Mouse (Mus musculus) embryo, embryonic 10 days (tissue): ENCODE data around the gene Ncaph.
"Not testable (repeated sequence)": the region's sequence is repeated elsewhere in the genome, so short reads cannot be mapped to it uniquely, and the experiment has no call there.

Experiments
- DNase-seq: peaks from one replicate; pipeline ENCODE4 v3.0.0-alpha.2; 2015; ENCODE audit warnings: low spot score

Gene Ncaph

GRCm38 (mm10) chr2:127086235-127086634 is 47.5 kb downstream of the Ncaph start:
- no peak for DNase-seq

GRCm38 (mm10) chr2:127080591-127081218 is 53.0 kb downstream of the Ncaph start:
- no peak for DNase-seq

GRCm38 (mm10) chr2:127079881-127080590 is 53.7 kb downstream of the Ncaph start:
- DNase-seq: no peak

GRCm38 (mm10) chr2:127079066-127079465 is 54.7 kb downstream of the Ncaph start:
- not testable (repeated sequence) for DNase-seq

GRCm38 (mm10) chr2:127077611-127078010 is 56.1 kb downstream of the Ncaph start:
- DNase-seq: no peak

GRCm38 (mm10) chr2:127074116-127074515 is 59.6 kb downstream of the Ncaph start:
- DNase-seq: no peak

- DNase-seq: no peak
Observed at GRCm38 (mm10) chr2:127070879-127071278, 62.9 kb downstream of the Ncaph start.

- peak; percentile 99 for DNase-seq
Observed at GRCm38 (mm10) chr2:127070435-127070841, 63.3 kb downstream of the Ncaph start, which contains the start of gene Blvra. TSS of gene Blvra (plus strand) at chr2:127070665.

- DNase-seq: peak; percentile 26
Observed at GRCm38 (mm10) chr2:127069781-127070434, 63.8 kb downstream of the Ncaph start.

- no peak for DNase-seq
Observed at GRCm38 (mm10) chr2:127068806-127069205, 64.9 kb downstream of the Ncaph start.

GRCm38 (mm10) chr2:127061471-127061870 is 72.3 kb downstream of the Ncaph start:
- no peak for DNase-seq
